Mouse (Mus musculus): ENCODE measurements around the gene Gm47841.

Gene Gm47841

GRCm38 (mm10) chr15:101044531-101044930, 2.7 kb downstream of the Gm47841 start:
- DNase-seq (ENCODE audit: low spot score in 2 of 2): no peak

- DNase-seq (ENCODE audit: low spot score in 2 of 2): peak; percentile 73 to 83
Measured at GRCm38 (mm10) chr15:101042613-101043012, 4.6 kb downstream of the Gm47841 start.

GRCm38 (mm10) chr15:101041966-101042365, 5.2 kb downstream of the Gm47841 start:
- DNase-seq (ENCODE audit: low spot score in 2 of 2): no peak

GRCm38 (mm10) chr15:101039651-101040050, 7.5 kb downstream of the Gm47841 start:
- DNase-seq (ENCODE audit: low spot score in 2 of 2): no peak

GRCm38 (mm10) chr15:101028960-101029359, 18.2 kb downstream of the Gm47841 start:
- DNase-seq (ENCODE audit: low spot score in 2 of 2): no peak

GRCm38 (mm10) chr15:101011352-101011751, 35.8 kb downstream of the Gm47841 start:
- no peak for DNase-seq (ENCODE audit: low spot score in 2 of 2)

GRCm38 (mm10) chr15:101008386-101009010, 38.7 kb downstream of the Gm47841 start:
- DNase-seq (ENCODE audit: low spot score in 2 of 2): peak; percentile 50 to 53

DNA sequence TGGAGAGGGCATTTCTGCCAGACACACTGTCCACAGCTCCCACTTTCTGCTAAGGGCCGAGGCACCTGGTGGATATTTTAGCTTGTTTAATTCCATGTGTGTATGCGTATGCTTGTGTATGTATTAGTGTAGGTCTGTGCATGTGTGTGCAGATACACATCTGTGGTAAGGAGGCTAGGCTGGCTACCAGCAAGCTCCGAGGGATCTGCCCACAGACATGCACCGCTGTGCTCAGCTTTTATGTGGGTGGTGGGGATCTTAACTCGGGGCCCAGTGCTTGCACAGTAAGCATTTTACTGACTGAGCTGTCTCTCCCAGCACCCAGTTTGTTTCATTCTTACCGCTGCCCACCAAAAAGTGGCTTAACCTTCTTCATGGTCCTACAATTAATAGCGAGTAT, 40.0 kb downstream of the Gm47841 start:
- DNase-seq (ENCODE audit: low spot score in 2 of 2): peak; percentile 47 to 69

DNA sequence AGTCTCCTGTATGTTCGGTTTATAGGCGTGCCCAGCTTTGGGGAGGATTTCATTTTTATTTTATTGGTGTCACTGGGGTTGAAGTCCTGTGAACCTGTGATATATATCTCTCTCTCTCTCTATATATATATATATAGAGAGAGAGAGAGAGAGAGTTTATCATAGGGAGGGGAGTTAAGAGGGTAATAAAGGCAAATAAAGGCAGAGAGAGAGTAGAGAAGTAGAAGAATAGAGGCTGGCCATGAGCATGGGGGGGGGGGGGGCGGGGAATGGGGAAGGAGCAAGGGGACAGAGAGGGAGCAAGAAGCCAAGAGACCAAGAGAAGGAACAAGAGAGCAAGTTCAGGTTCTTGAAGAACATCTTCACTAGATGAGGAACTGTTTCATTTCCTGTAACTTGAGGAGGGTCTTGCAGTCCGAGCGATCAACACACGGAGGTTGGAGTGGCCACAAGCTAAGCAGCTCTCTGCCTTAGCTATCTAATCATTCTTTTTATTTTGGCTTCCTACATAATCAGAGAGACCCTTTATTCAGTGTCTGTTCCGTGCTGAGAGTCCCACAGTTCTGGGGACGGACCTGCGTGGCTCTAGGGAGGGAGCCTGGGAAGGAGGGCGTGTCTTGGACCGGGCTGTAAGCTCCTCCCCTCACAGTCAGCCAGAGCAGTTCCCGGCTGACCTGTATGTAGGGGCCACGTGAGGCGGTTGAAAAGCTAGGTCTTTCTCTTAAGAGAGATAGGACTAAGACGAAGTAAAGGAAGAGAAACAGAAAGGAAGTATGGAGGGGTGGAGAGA, 40.8 kb downstream of the Gm47841 start:
- DNase-seq (ENCODE audit: low spot score in 2 of 2): peak in 1 of 2 experiments; percentile 44

- DNase-seq (ENCODE audit: low spot score in 2 of 2): peak; percentile 76 to 89
Measured at GRCm38 (mm10) chr15:101005717-101006116, 41.5 kb downstream of the Gm47841 start.

DNA sequence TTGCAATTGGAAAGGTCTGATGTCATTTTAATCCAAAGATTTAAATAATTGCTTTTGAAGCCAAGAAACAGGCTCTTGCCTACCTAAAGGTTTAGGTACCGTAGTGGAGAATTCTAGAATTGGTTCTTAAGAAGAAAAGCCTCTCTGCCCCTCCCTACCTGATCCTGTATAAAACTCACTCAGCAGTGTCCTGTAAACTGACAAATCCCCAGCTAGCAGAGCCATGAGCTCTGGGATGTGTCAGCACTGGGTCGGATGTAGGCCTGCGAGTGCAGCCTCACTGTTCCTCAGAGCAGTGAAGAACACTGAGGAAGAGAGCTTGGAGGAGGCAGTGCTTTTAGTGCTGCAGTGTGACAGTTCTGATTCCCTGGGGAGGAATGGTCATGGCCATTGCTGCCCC, 42.7 kb downstream of the Gm47841 start:
- DNase-seq (ENCODE audit: low spot score in 2 of 2): no peak

- DNase-seq (ENCODE audit: low spot score in 2 of 2): no peak
Measured at GRCm38 (mm10) chr15:101002466-101002865, 44.7 kb downstream of the Gm47841 start.

DNA sequence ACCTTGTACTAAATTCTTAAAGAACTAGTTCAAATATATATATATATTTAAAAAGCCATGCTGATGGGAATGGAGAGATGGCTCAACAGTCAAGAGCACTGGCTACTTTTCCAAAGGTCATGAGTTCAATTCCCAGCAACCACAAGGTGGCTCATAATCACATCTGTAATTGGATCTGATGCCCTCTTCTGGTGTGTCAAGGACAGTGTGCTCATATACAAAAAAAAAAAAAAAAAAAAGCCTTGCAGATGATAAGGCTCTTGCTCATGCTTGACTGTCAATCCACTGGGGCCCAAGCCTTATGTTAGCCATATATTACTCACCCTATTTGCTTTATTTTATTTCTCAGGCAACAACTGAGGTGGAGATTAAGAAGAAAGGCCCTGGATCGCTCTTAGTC, 45.5 kb downstream of the Gm47841 start:
- no peak for DNase-seq (ENCODE audit: low spot score in 2 of 2)

GRCm38 (mm10) chr15:100997090-100997489, 50.1 kb downstream of the Gm47841 start:
- peak in 1 of 2 experiments; percentile 64 for DNase-seq (ENCODE audit: low spot score in 2 of 2)

All from frontal cortex, postnatal 36 days (tissue).